Mouse (Mus musculus) gastrocnemius, postnatal 14 days (tissue): ENCODE data around the gene Olfr643. TPM values are rescaled to one million over a fixed set of nuclear protein-coding genes. Genes with fewer than 3 reads are reported as not detected.

Source experiments
- DNase-seq: peaks from one replicate; pipeline ENCODE4 v3.0.0; 2021; ENCODE audit warnings: mixed read lengths
- intact Hi-C: fragments of 180-260 bp; cut with DNase I; formaldehyde crosslinking; loops from one replicate; pipeline ENCODE4 v1.15.1; 2025; ENCODE audit warnings: low total_unique reads
- long read RNA-seq, 2 experiments: library from polyadenylated mRNA; stranded (forward); transcript quantifications; one replicate each; pipeline ENCODE4 v2.0.0; 2021
- total RNA-seq, 2 experiments: library from RNA; stranded (reverse); gene quantifications; 2 replicates each; pipeline ENCODE4 v1.2.3; 2021

The Olfr643 gene
- not detected for total RNA-seq
- long read RNA-seq, experiment 1: 0 reads
- long read RNA-seq, experiment 2: 0 reads

GRCm38 (mm10) chr7:104137305-104137704, at the start of gene Olfr643:
Olfr643 (minus strand) TSS chr7:104137405.
- intact Hi-C loops: no loop called here

GRCm38 (mm10) chr7:104183292-104183691, 46.1 kb upstream of the Olfr643 start, which contains the start of gene Olfr648:
Olfr648 (minus strand) TSS chr7:104183392.
- no peak for DNase-seq
- intact Hi-C loops: no loop called here

More at GRCm38 (mm10) chr7:104137305-104137704, at the start of gene Olfr643:
- DNase-seq: no peak

- intact Hi-C loops: no loop called here
- DNase-seq: no peak
These were observed 41.9 kb upstream of the Olfr643 start for GRCm38 (mm10) chr7:104179074-104179473.

DNA sequence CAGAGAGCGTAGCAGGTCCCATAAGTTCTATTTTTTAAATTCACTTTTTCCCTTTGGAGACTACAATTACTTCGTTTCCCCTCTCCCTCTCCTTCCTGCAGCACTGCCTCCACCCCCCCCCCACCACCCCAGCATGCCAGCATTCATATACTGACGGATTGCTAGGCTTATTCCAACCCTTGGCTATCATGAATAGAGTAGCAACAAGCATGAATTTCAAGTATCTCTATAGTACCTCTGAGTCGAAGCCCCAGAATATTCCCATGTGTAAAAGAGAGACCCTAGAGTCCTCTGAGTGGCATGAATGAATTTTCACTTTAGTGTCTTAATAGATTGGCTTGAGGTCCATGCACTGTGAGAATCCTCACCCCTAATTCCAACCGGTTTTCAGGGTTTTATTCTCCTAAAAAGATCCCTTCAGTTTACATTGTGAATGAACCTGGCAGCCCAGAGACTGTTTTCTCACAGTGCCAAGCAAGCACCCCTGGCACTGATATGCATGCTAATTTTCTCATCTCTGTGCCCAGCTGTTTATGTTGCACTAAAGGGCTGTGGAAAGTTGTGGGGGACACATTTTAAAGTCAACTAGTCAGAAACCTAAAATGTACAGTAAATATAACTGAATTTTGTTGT, 41.3 kb upstream of the Olfr643 start:
- DNase-seq: no peak
- intact Hi-C loops: no loop called here

- no peak for DNase-seq
- intact Hi-C loops: no loop called here
These were observed 37.9 kb upstream of the Olfr643 start for GRCm38 (mm10) chr7:104175085-104175484.

- intact Hi-C loops: no loop called here
These were observed 32.5 kb upstream of the Olfr643 start for GRCm38 (mm10) chr7:104169634-104170204.

GRCm38 (mm10) chr7:104167105-104167504, 29.9 kb upstream of the Olfr643 start:
- intact Hi-C loops: no loop called here
- DNase-seq: no peak

More at GRCm38 (mm10) chr7:104169634-104170204, 32.5 kb upstream of the Olfr643 start:
- no peak for DNase-seq

- no peak for DNase-seq
These were observed 13.3 kb upstream of the Olfr643 start, which contains the start of gene Ubqlnl for GRCm38 (mm10) chr7:104150456-104150855. Ubqlnl (minus strand) TSS chr7:104150556.

GRCm38 (mm10) chr7:104143179-104143578, 6.0 kb upstream of the Olfr643 start, which contains the start of gene Ubqln3:
Ubqln3 (minus strand) TSS chr7:104143279.
- no peak for DNase-seq
- intact Hi-C loops: no loop called here

More at GRCm38 (mm10) chr7:104150456-104150855, 13.3 kb upstream of the Olfr643 start, which contains the start of gene Ubqlnl:
- intact Hi-C loops: no loop called here

DNA sequence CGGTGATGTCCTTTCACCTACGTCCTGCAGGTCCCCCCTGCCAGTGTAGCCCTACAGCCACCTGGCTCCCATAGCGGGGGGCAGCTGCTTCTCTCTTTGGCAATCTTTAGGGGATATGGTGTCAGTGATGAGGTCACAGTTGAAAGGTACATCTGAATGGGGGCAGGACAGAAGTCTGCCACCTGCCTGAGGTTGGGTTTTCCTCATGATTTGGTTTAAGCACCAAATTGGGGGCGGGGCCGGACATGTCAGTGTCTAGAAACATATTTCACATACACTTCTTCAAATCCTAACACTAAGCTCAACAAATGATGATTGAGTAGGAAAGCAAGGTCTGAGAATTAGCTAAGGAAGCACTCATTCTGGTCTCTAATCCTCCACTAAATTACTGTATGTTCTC, 7.5 kb downstream of the Olfr643 start, which contains the start of gene Ubqln5:
TSS of gene Ubqln5 (minus strand) at position 101 of the 400 bp plus-strand sequence.
- no peak for DNase-seq
- intact Hi-C loops: no loop called here

GRCm38 (mm10) chr7:104104757-104104972, 32.5 kb downstream of the Olfr643 start, which contains the start of gene Olfr646:
Olfr646 (plus strand) TSS chr7:104104873.
- intact Hi-C loops: no loop called here
- no peak for DNase-seq

DNA sequence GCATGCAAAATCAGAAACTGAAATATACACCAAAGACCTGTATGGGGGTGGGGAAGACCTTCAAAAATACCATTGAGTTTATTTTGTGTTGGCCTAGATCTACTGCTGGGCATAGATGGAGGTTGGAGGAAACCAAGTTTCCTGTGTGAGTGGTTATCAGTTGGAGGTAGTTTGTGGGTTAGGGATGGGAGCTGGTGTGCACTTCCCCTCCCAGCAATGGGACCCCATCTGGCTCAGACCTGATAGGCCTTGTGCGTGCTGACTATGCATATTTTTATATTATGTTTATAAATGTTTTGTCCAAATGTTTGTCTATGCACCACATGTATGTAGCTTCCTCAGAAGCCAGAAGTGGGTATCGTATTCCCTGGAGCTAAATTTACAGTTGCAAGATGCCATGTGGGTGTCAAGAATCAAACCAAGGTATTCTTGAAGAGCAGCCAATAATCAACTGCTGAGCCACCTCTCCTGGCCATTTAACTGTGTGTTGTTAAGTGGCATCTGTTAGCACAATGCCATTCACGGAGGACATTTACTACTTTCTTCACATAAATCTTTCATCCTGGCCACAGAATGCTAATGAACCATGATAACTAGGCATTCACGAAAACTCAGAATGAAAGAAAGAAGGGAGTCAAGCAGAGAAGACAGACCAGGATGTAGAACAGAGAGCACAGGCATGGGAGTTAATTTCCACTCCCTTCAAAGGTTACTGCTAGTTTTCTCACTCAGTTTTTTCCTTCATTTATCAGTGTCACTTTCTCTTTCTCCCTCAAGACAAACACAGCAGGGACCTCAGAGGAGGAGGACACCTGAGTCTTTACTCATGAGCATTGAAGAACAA, 33.1 kb downstream of the Olfr643 start:
- no peak for DNase-seq
- intact Hi-C loops: no loop called here

DNA sequence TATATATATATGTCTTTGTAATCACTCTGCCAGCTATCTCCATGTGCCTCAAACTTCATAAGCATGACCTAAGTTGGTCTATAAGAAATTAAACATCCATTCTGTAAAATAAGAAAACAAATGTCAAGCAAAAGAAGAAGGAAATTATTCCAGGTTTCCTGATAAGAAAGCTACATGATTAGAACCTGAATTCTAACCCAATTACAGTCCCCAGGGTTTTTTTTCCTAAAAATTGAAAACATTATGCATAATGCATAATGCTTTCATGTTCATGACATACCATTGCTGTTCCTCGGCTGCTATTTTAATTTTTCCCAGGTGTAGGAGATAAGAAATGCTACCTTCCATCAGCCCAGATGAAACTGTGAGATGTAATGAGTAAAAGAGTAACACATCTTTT, 51.8 kb downstream of the Olfr643 start, which contains the start of gene Olfr645:
TSS of gene Olfr645 (minus strand) at position 101 of the 400 bp plus-strand sequence.
- DNase-seq: no peak
- intact Hi-C loops: no loop called here

DNA sequence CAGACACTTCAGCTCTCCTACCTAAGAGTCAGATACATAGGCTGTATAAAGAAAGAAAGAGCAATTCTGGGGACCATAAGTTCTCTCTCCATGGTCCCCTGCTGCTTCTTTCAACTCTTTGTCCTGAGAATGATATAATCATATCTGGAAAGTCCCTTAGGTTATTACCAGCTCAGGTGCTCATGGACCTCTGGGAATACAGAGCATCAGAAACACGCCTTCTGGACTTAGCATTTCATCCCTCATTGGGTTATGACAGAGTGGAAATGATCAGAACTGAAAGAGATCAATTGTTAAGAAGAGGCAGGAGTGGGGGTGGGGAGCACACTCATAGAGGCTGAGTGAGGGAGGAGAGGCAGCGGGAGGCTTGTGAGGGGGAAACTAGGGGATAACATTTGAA, 65.4 kb downstream of the Olfr643 start, which contains the start of gene Olfr644:
TSS of gene Olfr644 (minus strand) at position 101 of the 400 bp plus-strand sequence.
- intact Hi-C loops: no loop called here
- no peak for DNase-seq

DNA sequence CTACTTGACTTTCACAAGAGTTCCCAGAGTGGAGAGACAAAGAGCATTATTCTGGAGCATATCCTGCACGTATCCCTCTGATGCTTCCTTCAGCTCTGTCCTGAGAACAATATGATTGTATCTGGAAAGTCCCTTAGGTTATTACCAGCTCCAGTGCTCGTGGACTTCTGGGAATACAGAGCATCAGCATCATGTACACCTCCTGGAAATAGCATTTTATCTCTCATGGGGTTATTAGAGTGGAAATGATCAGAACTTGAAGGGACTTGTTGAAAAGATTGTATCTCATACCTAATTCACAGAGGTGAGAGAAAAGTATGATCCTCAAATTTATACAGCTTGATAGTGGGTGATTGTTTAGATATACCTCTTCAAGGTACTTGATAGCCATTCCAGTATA, 75.9 kb downstream of the Olfr643 start, which contains the start of gene 4930516K23Rik:
TSS of gene 4930516K23Rik (minus strand) at position 101 of the 400 bp plus-strand sequence.
- intact Hi-C loops: no loop called here
- no peak for DNase-seq

DNA sequence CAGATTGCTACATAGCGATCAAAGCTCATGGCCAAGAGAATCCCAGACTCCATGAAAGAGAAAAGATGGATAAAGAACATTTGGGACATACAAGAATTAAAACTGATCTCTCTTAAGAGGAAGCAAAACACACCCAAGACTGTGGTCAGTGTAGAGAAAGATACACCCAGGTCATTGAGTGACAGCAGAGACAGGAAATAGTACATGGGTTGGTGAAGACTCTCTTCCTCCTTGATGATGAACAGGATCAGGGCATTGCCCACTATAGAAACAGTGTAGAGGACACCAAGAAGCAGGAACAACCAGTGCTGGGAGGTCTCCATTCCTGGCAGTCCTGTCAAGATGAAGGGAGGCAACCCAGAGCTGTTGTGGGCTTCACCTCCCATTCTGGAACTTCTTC, 78.0 kb downstream of the Olfr643 start:
- no peak for DNase-seq
- intact Hi-C loops: loop anchor here (10.0 kb wide), 1 partner anchor 1756 kb away; the partner anchor contains the start of gene Mrpl17

DNA sequence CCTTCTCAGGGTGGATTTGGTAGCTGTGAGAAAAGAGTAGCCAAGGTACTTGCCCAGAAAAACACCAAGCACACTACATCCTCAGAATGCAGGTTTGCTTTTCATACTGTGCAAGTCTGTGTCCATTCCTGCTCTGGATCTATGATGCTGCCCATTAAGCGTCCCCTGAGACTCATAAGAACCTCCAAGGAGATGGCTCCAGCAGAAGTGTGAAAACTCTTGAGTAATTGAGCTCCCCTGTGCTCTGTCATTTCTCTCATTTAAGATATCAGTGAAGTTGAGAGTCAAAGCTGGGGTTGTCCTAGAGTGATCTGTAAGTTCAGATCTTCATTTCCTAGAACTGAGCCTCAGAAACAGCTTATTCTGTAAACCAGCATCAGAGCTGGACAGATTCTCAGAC, 84.6 kb downstream of the Olfr643 start, which contains the start of gene Olfr642:
TSS of gene Olfr642 (minus strand) at position 101 of the 400 bp plus-strand sequence.
- intact Hi-C loops: loop anchor here (10.0 kb wide), 1 partner anchor 1762 kb away; the partner anchor contains the start of gene Mrpl17
- DNase-seq: no peak

GRCm38 (mm10) chr7:104050745-104051144, 86.5 kb downstream of the Olfr643 start:
- no peak for DNase-seq
- intact Hi-C loops: loop anchor here (10.0 kb wide), 1 partner anchor 1764 kb away; the partner anchor contains the start of gene Mrpl17

DNA sequence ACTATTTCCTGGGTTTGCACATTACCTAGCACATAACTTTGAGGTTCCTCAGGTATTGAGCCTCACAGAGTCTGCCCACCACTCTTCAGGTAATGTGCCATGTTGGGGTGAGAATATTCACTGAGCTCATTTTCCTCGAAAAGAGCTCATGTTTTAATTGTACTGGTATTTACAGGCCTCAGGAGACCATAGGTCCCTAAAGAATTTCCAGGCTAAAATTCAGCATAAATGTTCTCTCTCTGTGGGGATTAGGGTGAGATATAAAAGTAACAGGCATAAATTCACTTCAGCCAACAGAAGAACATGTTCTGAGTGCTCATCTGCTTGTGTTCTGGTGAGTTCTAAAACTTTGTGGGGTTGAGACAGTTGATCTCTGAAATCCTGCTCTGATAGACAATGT, 102.1 kb downstream of the Olfr643 start, which contains the start of gene Olfr641:
TSS of gene Olfr641 (plus strand) at position 301 of the 400 bp plus-strand sequence.
- DNase-seq: no peak
- intact Hi-C loops: no loop called here
